Mouse (Mus musculus) CH12F3 (cell line): ENCODE results near the gene Pex1.
"Not testable (repeated sequence)": the region's sequence is repeated elsewhere in the genome, so short reads cannot be mapped to it uniquely, and the experiment has no call there.

ENCODE experiments used
- in situ Hi-C: fragments of 300-500 bp; cut with MboI; formaldehyde crosslinking; loops from 2 replicates; pipeline ENCODE4 v1.14.3; 2020; ENCODE audit warnings: low sequenced_read_pairs

The Pex1 gene

GRCm38 (mm10) chr5:3644621-3645020 lies 48.8 kb downstream of the Pex1 start:
- in situ Hi-C loops: loop anchor here (10.0 kb wide), 1 partner anchor 170 kb away; no protein-coding TSS in a partner anchor

- in situ Hi-C loops: loop anchor here (10.0 kb wide), 1 partner anchor 169 kb away; no protein-coding TSS in a partner anchor
Measured at GRCm38 (mm10) chr5:3645326-3645725, 49.5 kb downstream of the Pex1 start.

GRCm38 (mm10) chr5:3646539-3646938 lies 50.7 kb downstream of the Pex1 start:
- in situ Hi-C loops: loop anchor here (10.0 kb wide), 1 partner anchor 168 kb away; no protein-coding TSS in a partner anchor

GRCm38 (mm10) chr5:3646991-3647707 lies 51.3 kb downstream of the Pex1 start:
- in situ Hi-C loops: loop anchor here (10.0 kb wide), 1 partner anchor 168 kb away; no protein-coding TSS in a partner anchor

- in situ Hi-C loops: loop anchor here (10.0 kb wide), 1 partner anchor 167 kb away; no protein-coding TSS in a partner anchor
Measured at GRCm38 (mm10) chr5:3647708-3648121, 51.8 kb downstream of the Pex1 start.

- in situ Hi-C loops: loop anchor here (10.0 kb wide), 1 partner anchor 166 kb away; no protein-coding TSS in a partner anchor
Measured at GRCm38 (mm10) chr5:3648206-3648848, 52.5 kb downstream of the Pex1 start.

- in situ Hi-C loops: loop anchor here (10.0 kb wide), 1 partner anchor 166 kb away; no protein-coding TSS in a partner anchor
Measured at GRCm38 (mm10) chr5:3648849-3649210, 53.0 kb downstream of the Pex1 start.

- in situ Hi-C loops: no loop called here
Measured at GRCm38 (mm10) chr5:3650881-3651280, 55.0 kb downstream of the Pex1 start, which contains the start of gene Tmbim7. Gene Tmbim7 (plus strand): TSS chr5:3651181.

- in situ Hi-C loops: no loop called here
Measured at GRCm38 (mm10) chr5:3651621-3652020, 55.8 kb downstream of the Pex1 start.

GRCm38 (mm10) chr5:3652903-3653575 lies 57.2 kb downstream of the Pex1 start:
- in situ Hi-C loops: not testable (repeated sequence)

GRCm38 (mm10) chr5:3653801-3654200 lies 57.9 kb downstream of the Pex1 start:
- in situ Hi-C loops: no loop called here

- in situ Hi-C loops: no loop called here
Measured at GRCm38 (mm10) chr5:3657085-3657484, 61.2 kb downstream of the Pex1 start, which contains the start of gene Gatad1. Gene Gatad1 (minus strand): TSS chr5:3657185.

GRCm38 (mm10) chr5:3665225-3665624 lies 69.4 kb downstream of the Pex1 start:
- in situ Hi-C loops: no loop called here

GRCm38 (mm10) chr5:3666585-3666984 lies 70.7 kb downstream of the Pex1 start:
- in situ Hi-C loops: no loop called here

GRCm38 (mm10) chr5:3669938-3670554 lies 74.2 kb downstream of the Pex1 start:
- in situ Hi-C loops: no loop called here
